In genomic region chr17:14992522-14993138, GRCm38 (mm10) we compare ENCODE assay signal across 12 mouse cellular contexts. TPM values are rescaled to one million over a fixed set of nuclear protein-coding genes. Genes with fewer than 3 reads are reported as not detected.
DNase-seq lines count a peak whose midpoint lies in the region; ATAC-seq and TF ChIP-seq lines count a peak whose summit lies in the region.
"Not testable (repeated sequence)": the region's sequence is repeated elsewhere in the genome, so short reads cannot be mapped to it uniquely, and the experiment has no call there.
"Had no signal": no experiment of that assay in that cellular context is flagged by ENCODE, and none has a peak within 500 bp of the region (broad histone marks: within the 10 kb centered on the region; RNA-seq: fewer than 3 reads in every experiment).

No protein-coding gene starts in this region.

- not testable (repeated sequence) for TF ChIP-seq CTCF in heart, postnatal 0 days (IDR thresholded peaks at IDR 0.05; ENCODE audit: low read depth); midbrain, postnatal 0 days (IDR thresholded peaks at IDR 0.05)

- no CpG with 5 or more reads among the region's 98 CpGs for WGBS in embryonic facial prominence, embryonic 13.5 days
- WGBS in forebrain, embryonic 16.5 days, result no CpG with 5 or more reads among the region's 98 CpGs
- no CpG with 5 or more reads among the region's 98 CpGs for WGBS in heart, postnatal 0 days
- WGBS in intestine, embryonic 15.5 days, result no CpG with 5 or more reads among the region's 98 CpGs
- WGBS in limb, embryonic 14.5 days, result no CpG with 5 or more reads among the region's 98 CpGs
- no CpG with 5 or more reads among the region's 98 CpGs for WGBS in lung, embryonic 15.5 days
- no CpG with 5 or more reads among the region's 98 CpGs for WGBS in midbrain, postnatal 0 days

- not testable (repeated sequence) for H3K9ac ChIP-seq in embryonic facial prominence, embryonic 13.5 days; forebrain, embryonic 16.5 days (replicated peaks; ENCODE audit: low read depth, low read length); heart, postnatal 0 days (replicated peaks; ENCODE audit: low read depth, low read length); intestine, embryonic 15.5 days; limb, embryonic 14.5 days (ENCODE audit: low read depth, low read length, severe bottlenecking); lung, embryonic 15.5 days; midbrain, postnatal 0 days (replicated peaks; ENCODE audit: low read length, poor library complexity, severe bottlenecking)

- H3K4me1 ChIP-seq in embryonic facial prominence, embryonic 13.5 days; forebrain, embryonic 16.5 days (replicated peaks; ENCODE audit: control insufficient read depth, insufficient read depth, low read length); heart, postnatal 0 days (ENCODE audit: control insufficient read depth, insufficient read depth); intestine, embryonic 15.5 days (replicated peaks); limb, embryonic 14.5 days (ENCODE audit: control insufficient read depth, insufficient read depth, low read length); lung, embryonic 15.5 days; midbrain, postnatal 0 days (ENCODE audit: insufficient read depth, low read length): not testable (repeated sequence)

- peak; percentile 63 for ATAC-seq in embryonic facial prominence, embryonic 13.5 days (ENCODE audit: insufficient number of reproducible peaks, insufficient read depth, low FRiP score, low TSS enrichment, low read depth)
- peak; percentile 76 for ATAC-seq in forebrain, embryonic 16.5 days
- ATAC-seq in heart, postnatal 0 days (ENCODE audit: insufficient read depth, low read depth), result peak; percentile 88
- ATAC-seq in intestine, embryonic 15.5 days, result peak; percentile 90
- ATAC-seq in limb, embryonic 14.5 days (ENCODE audit: low FRiP score, low read depth), result peak; percentile 85
- ATAC-seq in lung, embryonic 15.5 days (ENCODE audit: borderline replicate concordance, extremely low read depth, low FRiP score, low TSS enrichment), result peak; percentile 83
- peak; percentile 80 for ATAC-seq in midbrain, postnatal 0 days (ENCODE audit: low FRiP score)

- not testable (repeated sequence) for H3K27me3 ChIP-seq in embryonic facial prominence, embryonic 13.5 days; forebrain, embryonic 16.5 days (replicated peaks; ENCODE audit: control insufficient read depth, insufficient read depth, low read length); heart, postnatal 0 days (ENCODE audit: control insufficient read depth, insufficient read depth, low read length); intestine, embryonic 15.5 days (replicated peaks); limb, embryonic 14.5 days (ENCODE audit: control insufficient read depth, insufficient read depth, low read length); lung, embryonic 15.5 days; midbrain, postnatal 0 days (ENCODE audit: insufficient read depth, low read length)

- not testable (repeated sequence) for H3K4me3 ChIP-seq in embryonic facial prominence, embryonic 13.5 days; forebrain, embryonic 16.5 days (replicated peaks; ENCODE audit: low read length); heart, postnatal 0 days (ENCODE audit: low read depth, low read length); intestine, embryonic 15.5 days (replicated peaks); limb, embryonic 14.5 days (replicated peaks; ENCODE audit: low read length); lung, embryonic 15.5 days; midbrain, postnatal 0 days (ENCODE audit: low read depth, low read length)

- not testable (repeated sequence) for DNase-seq in heart, postnatal 0 days (ENCODE audit: low spot score); limb, embryonic 14.5 days (ENCODE audit: low spot score); midbrain, postnatal 0 days (ENCODE audit: low spot score)

- TF ChIP-seq EP300 in heart, postnatal 0 days (IDR thresholded peaks at IDR 0.05; ENCODE audit: low read depth), result not testable (repeated sequence)

- H3K4me2 ChIP-seq in embryonic facial prominence, embryonic 13.5 days; forebrain, embryonic 16.5 days (ENCODE audit: low read length); heart, postnatal 0 days (ENCODE audit: low read depth, low read length); intestine, embryonic 15.5 days (replicated peaks); limb, embryonic 14.5 days (replicated peaks; ENCODE audit: low read depth, low read length, severe bottlenecking); lung, embryonic 15.5 days; midbrain, postnatal 0 days (ENCODE audit: low read depth, low read length, poor library complexity, severe bottlenecking): not testable (repeated sequence)

- not testable (repeated sequence) for H3K9me3 ChIP-seq in embryonic facial prominence, embryonic 13.5 days; forebrain, embryonic 16.5 days (ENCODE audit: control insufficient read depth, low read length); heart, postnatal 0 days (replicated peaks; ENCODE audit: control insufficient read depth, low read length); intestine, embryonic 15.5 days; limb, embryonic 14.5 days (ENCODE audit: control insufficient read depth, low read length); lung, embryonic 15.5 days; midbrain, postnatal 0 days (ENCODE audit: low read length)

- not testable (repeated sequence) for H3K27ac ChIP-seq in embryonic facial prominence, embryonic 13.5 days; forebrain, embryonic 16.5 days (ENCODE audit: low read length); heart, postnatal 0 days (ENCODE audit: low read depth); intestine, embryonic 15.5 days; limb, embryonic 14.5 days (replicated peaks; ENCODE audit: low read depth, low read length); lung, embryonic 15.5 days; midbrain, postnatal 0 days (ENCODE audit: low read depth, low read length)

- TF ChIP-seq POLR2A in limb, embryonic 14.5 days (IDR thresholded peaks at IDR 0.05; ENCODE audit: borderline replicate concordance, extremely low read depth, insufficient read depth, insufficient read length), result not testable (repeated sequence)

- not testable (repeated sequence) for H3K36me3 ChIP-seq in embryonic facial prominence, embryonic 13.5 days; forebrain, embryonic 16.5 days (ENCODE audit: control insufficient read depth, insufficient read depth); heart, postnatal 0 days (replicated peaks; ENCODE audit: control insufficient read depth, insufficient read depth, low read length); intestine, embryonic 15.5 days; limb, embryonic 14.5 days (ENCODE audit: control insufficient read depth, insufficient read depth, low read length); lung, embryonic 15.5 days; midbrain, postnatal 0 days (ENCODE audit: insufficient read depth, low read length)

RNA-seq across cellular contexts. Expression of gene Gm3417, which starts 14.0 kb away (rescaled TPM):
- not detected in 2 replicates for polyA plus RNA-seq in embryonic facial prominence, embryonic 13.5 days (2015; fragmentation: Nextera tagmentation; extraction: Ambion mirVana)
- polyA plus RNA-seq in forebrain, embryonic 16.5 days (2015; fragmentation: Nextera tagmentation; extraction: Ambion mirVana), result 0.47 and 0.86 TPM in 2 replicates
- total RNA-seq in heart, postnatal 0 days (2014; rRNA removed; ENCODE audit: low replicate concordance), result not detected in 2 replicates
- 1.2 TPM in 1 of 2 replicates, not detected in the other for polyA plus RNA-seq in heart, postnatal 0 days (2015; fragmentation: Nextera tagmentation; extraction: Ambion mirVana)
- polyA plus RNA-seq in intestine, embryonic 15.5 days (2015; fragmentation: Nextera tagmentation; extraction: Ambion mirVana), result 0.72 and 2.7 TPM in 2 replicates
- polyA plus RNA-seq in limb, embryonic 14.5 days (2012; rRNA removed), result 0.54 TPM in 1 of 2 replicates, not detected in the other
- not detected in 2 replicates for polyA plus RNA-seq in limb, embryonic 14.5 days (2014; fragmentation: Nextera tagmentation; extraction: Ambion mirVana)
- polyA plus RNA-seq in lung, embryonic 15.5 days (2015; fragmentation: Nextera tagmentation; extraction: Ambion mirVana), result not detected in 2 replicates
- total RNA-seq in midbrain, postnatal 0 days (2014; rRNA removed), result 4.1 TPM in 1 of 2 replicates, not detected in the other
- 0.86 and 2.7 TPM in 2 replicates for polyA plus RNA-seq in midbrain, postnatal 0 days (2015; fragmentation: Nextera tagmentation; extraction: Ambion mirVana)
- total RNA-seq: adrenal gland, postnatal 25 days; gastrocnemius, postnatal 25 days; heart, postnatal 10 days had no signal
- polyA plus RNA-seq: frontal cortex, adult 2 months; macrophage had no signal

RNA-seq across cellular contexts. Expression of gene 9030025P20Rik, which starts 14.4 kb away (rescaled TPM):
- polyA plus RNA-seq in embryonic facial prominence, embryonic 13.5 days (2015; fragmentation: Nextera tagmentation; extraction: Ambion mirVana), result 9.6 and 11.3 TPM in 2 replicates
- 6.9 and 7.5 TPM in 2 replicates for polyA plus RNA-seq in forebrain, embryonic 16.5 days (2015; fragmentation: Nextera tagmentation; extraction: Ambion mirVana)
- 1.5 and 13.4 TPM in 2 replicates for total RNA-seq in heart, postnatal 0 days (2014; rRNA removed; ENCODE audit: low replicate concordance)
- polyA plus RNA-seq in heart, postnatal 0 days (2015; fragmentation: Nextera tagmentation; extraction: Ambion mirVana), result 5.9 and 7.3 TPM in 2 replicates
- 6.5 and 9.5 TPM in 2 replicates for polyA plus RNA-seq in intestine, embryonic 15.5 days (2015; fragmentation: Nextera tagmentation; extraction: Ambion mirVana)
- 20.4 and 21.4 TPM in 2 replicates for polyA plus RNA-seq in limb, embryonic 14.5 days (2012; rRNA removed)
- polyA plus RNA-seq in limb, embryonic 14.5 days (2014; fragmentation: Nextera tagmentation; extraction: Ambion mirVana), result 5.1 and 6.8 TPM in 2 replicates
- polyA plus RNA-seq in lung, embryonic 15.5 days (2015; fragmentation: Nextera tagmentation; extraction: Ambion mirVana), result 9.3 and 11.2 TPM in 2 replicates
- 8.7 and 10.6 TPM in 2 replicates for total RNA-seq in midbrain, postnatal 0 days (2014; rRNA removed)
- polyA plus RNA-seq in midbrain, postnatal 0 days (2015; fragmentation: Nextera tagmentation; extraction: Ambion mirVana), result 7.0 and 7.1 TPM in 2 replicates

RNA-seq across cellular contexts. Expression of gene Gm3435, which starts 17.3 kb away (rescaled TPM):
- 7.4 and 8.8 TPM in 2 replicates for polyA plus RNA-seq in embryonic facial prominence, embryonic 13.5 days (2015; fragmentation: Nextera tagmentation; extraction: Ambion mirVana)
- 8.5 and 9.9 TPM in 2 replicates for polyA plus RNA-seq in forebrain, embryonic 16.5 days (2015; fragmentation: Nextera tagmentation; extraction: Ambion mirVana)
- 5.4 TPM in 1 of 2 replicates, not detected in the other for total RNA-seq in heart, postnatal 0 days (2014; rRNA removed; ENCODE audit: low replicate concordance)
- 5.8 and 6.2 TPM in 2 replicates for polyA plus RNA-seq in heart, postnatal 0 days (2015; fragmentation: Nextera tagmentation; extraction: Ambion mirVana)
- 7.4 and 7.6 TPM in 2 replicates for polyA plus RNA-seq in intestine, embryonic 15.5 days (2015; fragmentation: Nextera tagmentation; extraction: Ambion mirVana)
- polyA plus RNA-seq in limb, embryonic 14.5 days (2012; rRNA removed), result 4.3 and 5.3 TPM in 2 replicates
- polyA plus RNA-seq in limb, embryonic 14.5 days (2014; fragmentation: Nextera tagmentation; extraction: Ambion mirVana), result 3.2 and 4.6 TPM in 2 replicates
- polyA plus RNA-seq in lung, embryonic 15.5 days (2015; fragmentation: Nextera tagmentation; extraction: Ambion mirVana), result 5.7 and 8.7 TPM in 2 replicates
- 4.0 and 4.8 TPM in 2 replicates for total RNA-seq in midbrain, postnatal 0 days (2014; rRNA removed)
- polyA plus RNA-seq in midbrain, postnatal 0 days (2015; fragmentation: Nextera tagmentation; extraction: Ambion mirVana), result 8.7 and 9.1 TPM in 2 replicates

RNA-seq across cellular contexts. Expression of gene Phf10, which starts 31.6 kb away (rescaled TPM):
- 33.5 and 36.0 TPM in 2 replicates for polyA plus RNA-seq in embryonic facial prominence, embryonic 13.5 days (2015; fragmentation: Nextera tagmentation; extraction: Ambion mirVana)
- 15.1 and 15.3 TPM in 2 replicates for polyA plus RNA-seq in forebrain, embryonic 16.5 days (2015; fragmentation: Nextera tagmentation; extraction: Ambion mirVana)
- 33.9 and 41.0 TPM in 2 replicates for total RNA-seq in heart, postnatal 0 days (2014; rRNA removed; ENCODE audit: low replicate concordance)
- 17.2 and 18.2 TPM in 2 replicates for polyA plus RNA-seq in heart, postnatal 0 days (2015; fragmentation: Nextera tagmentation; extraction: Ambion mirVana)
- polyA plus RNA-seq in intestine, embryonic 15.5 days (2015; fragmentation: Nextera tagmentation; extraction: Ambion mirVana), result 35.6 and 40.7 TPM in 2 replicates
- polyA plus RNA-seq in limb, embryonic 14.5 days (2012; rRNA removed), result 84.6 and 114 TPM in 2 replicates
- 51.4 and 53.6 TPM in 2 replicates for polyA plus RNA-seq in limb, embryonic 14.5 days (2014; fragmentation: Nextera tagmentation; extraction: Ambion mirVana)
- 39.1 and 39.4 TPM in 2 replicates for polyA plus RNA-seq in lung, embryonic 15.5 days (2015; fragmentation: Nextera tagmentation; extraction: Ambion mirVana)
- 48.8 and 49.9 TPM in 2 replicates for total RNA-seq in midbrain, postnatal 0 days (2014; rRNA removed)
- polyA plus RNA-seq in midbrain, postnatal 0 days (2015; fragmentation: Nextera tagmentation; extraction: Ambion mirVana), result 12.3 and 14.3 TPM in 2 replicates

RNA-seq across cellular contexts. Expression of gene Ermard, which starts 48.4 kb away (rescaled TPM):
- 88.0 and 91.3 TPM in 2 replicates for polyA plus RNA-seq in embryonic facial prominence, embryonic 13.5 days (2015; fragmentation: Nextera tagmentation; extraction: Ambion mirVana)
- 73.3 and 86.6 TPM in 2 replicates for polyA plus RNA-seq in forebrain, embryonic 16.5 days (2015; fragmentation: Nextera tagmentation; extraction: Ambion mirVana)
- total RNA-seq in heart, postnatal 0 days (2014; rRNA removed; ENCODE audit: low replicate concordance), result 15.3 and 35.6 TPM in 2 replicates
- 39.5 and 41.8 TPM in 2 replicates for polyA plus RNA-seq in heart, postnatal 0 days (2015; fragmentation: Nextera tagmentation; extraction: Ambion mirVana)
- 54.6 and 65.7 TPM in 2 replicates for polyA plus RNA-seq in intestine, embryonic 15.5 days (2015; fragmentation: Nextera tagmentation; extraction: Ambion mirVana)
- polyA plus RNA-seq in limb, embryonic 14.5 days (2012; rRNA removed), result 89.0 and 93.8 TPM in 2 replicates
- polyA plus RNA-seq in limb, embryonic 14.5 days (2014; fragmentation: Nextera tagmentation; extraction: Ambion mirVana), result 59.9 and 79.9 TPM in 2 replicates
- polyA plus RNA-seq in lung, embryonic 15.5 days (2015; fragmentation: Nextera tagmentation; extraction: Ambion mirVana), result 69.2 and 85.6 TPM in 2 replicates
- 38.4 and 45.2 TPM in 2 replicates for total RNA-seq in midbrain, postnatal 0 days (2014; rRNA removed)
- 42.9 and 58.9 TPM in 2 replicates for polyA plus RNA-seq in midbrain, postnatal 0 days (2015; fragmentation: Nextera tagmentation; extraction: Ambion mirVana)
